Mouse (Mus musculus) G1E (cell line): ENCODE measurements around the gene Tmem132b.

Source experiments
- CTCF ChIP-seq: IDR thresholded peaks from 2 replicates; pipeline ENCODE4 v1.5.1; 2012; ENCODE audit warnings: low read depth, low read length, inconsistent platforms, mixed read lengths
- GATA2 ChIP-seq: IDR thresholded peaks from 2 replicates; pipeline ENCODE4 v1.6.1; 2012; ENCODE audit warnings: low read depth, low read length, inconsistent platforms, borderline replicate concordance

- no peak for TF ChIP-seq GATA2
- no peak for TF ChIP-seq CTCF
Measured at GRCm38 (mm10) chr5:125502186-125502585, 29.4 kb upstream of the Tmem132b start.
